8 mouse cellular contexts compared by ENCODE assay signal in the genomic region with DNA sequence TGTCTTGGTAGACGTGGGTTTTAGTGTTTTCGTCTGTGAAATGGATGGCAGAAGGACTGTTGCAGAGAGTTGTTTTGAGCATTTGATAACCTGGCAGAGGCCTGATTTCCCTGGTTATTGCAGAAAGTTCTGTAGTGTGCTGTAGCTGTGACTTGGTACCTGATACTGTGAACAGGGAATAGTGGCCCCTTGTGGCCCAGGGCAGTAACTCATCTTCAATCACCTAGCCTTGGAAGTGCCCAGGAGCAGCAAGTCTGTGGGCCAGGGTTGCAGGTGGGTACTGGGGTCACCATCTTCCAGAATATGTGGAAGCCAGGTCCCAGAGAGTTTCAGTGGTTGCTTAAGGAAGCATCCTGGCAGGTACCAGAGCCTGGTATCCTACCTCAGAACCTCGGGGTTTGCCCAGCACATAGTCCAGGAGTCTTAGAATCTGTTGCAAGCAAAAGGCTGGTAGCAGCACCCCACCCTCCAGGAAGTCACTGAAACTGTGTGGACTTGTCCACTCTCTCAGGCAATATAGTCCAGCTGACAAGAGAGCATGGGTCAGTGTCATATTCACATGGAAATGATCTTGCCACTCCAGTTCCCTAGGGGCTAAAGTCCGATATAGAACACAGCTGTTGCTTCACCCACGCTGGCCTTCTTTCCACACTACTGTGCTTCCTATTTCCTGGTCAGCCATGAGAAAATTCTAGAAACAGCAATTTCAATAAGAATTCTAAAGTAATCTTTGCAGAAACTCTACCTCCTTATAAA.
DNase-seq lines count a peak whose midpoint lies in the region; ATAC-seq and TF ChIP-seq lines count a peak whose summit lies in the region.

No protein-coding gene starts in this region.

- no peaks in the 10 kb centered on the region for H3K27me3 ChIP-seq in intestine, embryonic 15.5 days (replicated peaks)
- no peaks in the 10 kb centered on the region for H3K27me3 ChIP-seq in liver, postnatal 0 days (ENCODE audit: insufficient read depth, low read length)

- TF ChIP-seq CTCF in liver, postnatal 0 days (IDR thresholded peaks at IDR 0.05; ENCODE audit: low read depth): peak; percentile 81

- DNase-seq in cerebellum, adult 18-20 months: peak; percentile 26 to 31
- peak; percentile 35 to 42 for DNase-seq in B cell, adult 2 months
- peak; percentile 45 to 52 for DNase-seq in cerebellum, postnatal 36 days
- DNase-seq in liver, postnatal 0 days: peak; percentile 53
- peak; percentile 63 for DNase-seq in testis, postnatal 10 days (ENCODE audit: low spot score)
- no peak for DNase-seq in neural tube, embryonic 10.5 days (ENCODE audit: extremely low spot score, low spot score)

- ATAC-seq in cerebellum, adult (ENCODE audit: insufficient number of reproducible peaks, low FRiP score, low TSS enrichment): no peak
- ATAC-seq in intestine, embryonic 15.5 days: peak; percentile 94
- peak; percentile 92 for ATAC-seq in liver, postnatal 0 days

- no peaks in the 10 kb centered on the region for H3K36me3 ChIP-seq in intestine, embryonic 15.5 days
- no peaks in the 10 kb centered on the region for H3K36me3 ChIP-seq in liver, postnatal 0 days (replicated peaks; ENCODE audit: insufficient read depth, low read length)

- no peak for TF ChIP-seq EP300 in liver, postnatal 0 days (IDR thresholded peaks at IDR 0.05; ENCODE audit: low read depth)

- H3K27ac ChIP-seq in intestine, embryonic 15.5 days: peak overlapping the region; percentile 56; the same call in 1 of the 2 replicates
- H3K27ac ChIP-seq in liver, postnatal 0 days (ENCODE audit: low read depth): no peak overlapping the region

- no peaks in the 10 kb centered on the region; the same call in 1 of the 2 replicates for H3K4me1 ChIP-seq in intestine, embryonic 15.5 days (replicated peaks)
- peaks cover 3% of the 10 kb centered on the region; the same call in 1 of the 2 replicates for H3K4me1 ChIP-seq in liver, postnatal 0 days (ENCODE audit: insufficient read depth)

- WGBS in intestine, embryonic 15.5 days: 57% methylated on average over 5 of the region's 5 CpGs
- 70% methylated on average over 5 of the region's 5 CpGs for WGBS in liver, postnatal 0 days (ENCODE audit: insufficient replicate concordance)

- H3K9me3 ChIP-seq in intestine, embryonic 15.5 days: no peaks in the 10 kb centered on the region
- no peaks in the 10 kb centered on the region for H3K9me3 ChIP-seq in liver, postnatal 0 days (ENCODE audit: low read length)

- H3K4me3 ChIP-seq in intestine, embryonic 15.5 days (replicated peaks): no peak overlapping the region
- no peak overlapping the region for H3K4me3 ChIP-seq in liver, postnatal 0 days (ENCODE audit: low read depth, low read length)

- H3K4me2 ChIP-seq in intestine, embryonic 15.5 days (replicated peaks): no peak overlapping the region
- no peak overlapping the region for H3K4me2 ChIP-seq in liver, postnatal 0 days (ENCODE audit: low read depth, low read length)

- H3K9ac ChIP-seq in intestine, embryonic 15.5 days: no peak overlapping the region
- no peak overlapping the region for H3K9ac ChIP-seq in liver, postnatal 0 days (replicated peaks)
